Mouse (Mus musculus) lung, postnatal 0 days (tissue): ENCODE results near the gene Fastkd5. TPM values are rescaled to one million over a fixed set of nuclear protein-coding genes. Genes with fewer than 3 reads are reported as not detected.
"Not testable (repeated sequence)": the region's sequence is repeated elsewhere in the genome, so short reads cannot be mapped to it uniquely, and the experiment has no call there.

Source experiments
- ATAC-seq: fragments of 200-750 bp; cut with Nextera tagmentation; 2 replicates; pipeline ENCODE4 v1.8.0; 2017; ENCODE audit warnings: moderate library complexity
- DNase-seq: peaks from one replicate; pipeline ENCODE4 v3.0.0-alpha.2; 2016; ENCODE audit warnings: low spot score
- H3K27ac ChIP-seq: fragments of 300-500 bp; sonication (generic); 2 replicates; pipeline ENCODE4 v1.5.1; 2014; ENCODE audit warnings: antibody characterized with exemption, mild to moderate bottlenecking, low read length, mixed read lengths
- H3K27me3 ChIP-seq: fragments of 300-500 bp; sonication (generic); replicated peaks from 2 replicates; pipeline ENCODE4 v1.6.1; 2014; ENCODE audit warnings: low read length, mixed read lengths; ENCODE audit not compliant: insufficient read depth
- H3K36me3 ChIP-seq: fragments of 300-500 bp; sonication (generic); 2 replicates; pipeline ENCODE4 v1.6.1; 2014; ENCODE audit warnings: low read length, mixed read lengths; ENCODE audit not compliant: insufficient read depth
- H3K4me1 ChIP-seq: fragments of 300-500 bp; sonication (generic); 2 replicates; pipeline ENCODE4 v1.6.1; 2014; ENCODE audit warnings: antibody characterized with exemption, low read depth, low read length, mixed read lengths; ENCODE audit not compliant: insufficient read depth
- H3K4me2 ChIP-seq: fragments of 300-500 bp; sonication (generic); replicated peaks from 2 replicates; pipeline ENCODE4 v1.6.1; 2014; ENCODE audit warnings: low read depth, mild to moderate bottlenecking, low read length, moderate library complexity, mixed read lengths
- H3K4me3 ChIP-seq: fragments of 300-500 bp; sonication (generic); 2 replicates; pipeline ENCODE4 v1.5.1; 2014; ENCODE audit warnings: low read depth, low read length
- H3K9ac ChIP-seq: fragments of 300-500 bp; sonication (generic); replicated peaks from 2 replicates; pipeline ENCODE4 v1.6.1; 2014; ENCODE audit warnings: low read depth, mild to moderate bottlenecking
- H3K9me3 ChIP-seq: fragments of 300-500 bp; sonication (generic); 2 replicates; pipeline ENCODE4 v1.6.1; 2016; ENCODE audit warnings: low read length, mixed read lengths
- CTCF ChIP-seq: IDR thresholded peaks from 2 replicates; pipeline ENCODE4 v1.5.1; 2016; ENCODE audit warnings: antibody characterized with exemption, mild to moderate bottlenecking
- EP300 ChIP-seq: IDR thresholded peaks from 2 replicates; pipeline ENCODE4 v1.6.1; 2016; ENCODE audit warnings: antibody characterized with exemption, mild to moderate bottlenecking, control low read depth
- WGBS: fragments of 180-500 bp; shearing (Covaris S2); extraction: QIAGEN DNeasy Blood & Tissue Kit; methylation state at CpG from one replicate; pipeline ENCODE4 v1.1.7; 2014; 5-methylcytosine and 5-hydroxymethylcytosine counted together
- polyA plus RNA-seq: library from polyadenylated mRNA; unstranded; fragments of >200 nt; fragmentation: Nextera tagmentation; extraction: Ambion mirVana; gene quantifications from 2 replicates; pipeline ENCODE4 v1.2.1, GENCODE M21; 2015

Fastkd5 gene
- polyA plus RNA-seq, 1 experiment from 2014 or later, result 4.8 TPM

- ATAC-seq, result no peak
- WGBS, result 94% methylated on average over 10 of the region's 10 CpGs
These were observed 28.7 kb upstream of the Fastkd5 start for GRCm38 (mm10) chr2:130658530-130658929.

GRCm38 (mm10) chr2:130657541-130657940 is 27.7 kb upstream of the Fastkd5 start:
- 82% methylated on average over 6 of the region's 6 CpGs for WGBS
- H3K27ac ChIP-seq, result no peak overlapping the region
- H3K36me3 ChIP-seq, result peaks cover 55% of the 10 kb centered on the region
- no peak overlapping the region for H3K4me2 ChIP-seq
- DNase-seq (no peak), ATAC-seq (no peak)
- TF ChIP-seq EP300 (no peak), CTCF (no peak)
- no peaks in the 10 kb centered on the region for H3K4me1 ChIP-seq
- no peaks in the 10 kb centered on the region for H3K27me3 ChIP-seq
- no peaks in the 10 kb centered on the region for H3K9me3 ChIP-seq
- H3K4me3 ChIP-seq, result no peak overlapping the region
- H3K9ac ChIP-seq, result no peak overlapping the region

More at GRCm38 (mm10) chr2:130658530-130658929, 28.7 kb upstream of the Fastkd5 start:
- Histone ChIP-seq H3K27me3 (no peaks in the 10 kb centered on the region), H3K4me3 (no peak overlapping the region), H3K36me3 (peaks cover 52% of the 10 kb centered on the region), H3K4me2 (no peak overlapping the region), H3K9me3 (no peaks in the 10 kb centered on the region), H3K4me1 (peaks cover 2% of the 10 kb centered on the region; the same call in 1 of the 2 replicates), H3K27ac (no peak overlapping the region), H3K9ac (no peak overlapping the region)
- TF ChIP-seq EP300 (no peak), CTCF (no peak)
- DNase-seq, result no peak

GRCm38 (mm10) chr2:130656536-130656935 is 26.7 kb upstream of the Fastkd5 start:
- no peak for ATAC-seq
- TF ChIP-seq EP300 (no peak), CTCF (no peak)
- Histone ChIP-seq H3K9me3 (no peaks in the 10 kb centered on the region), H3K27me3 (no peaks in the 10 kb centered on the region), H3K4me3 (no peak overlapping the region), H3K4me1 (no peaks in the 10 kb centered on the region), H3K9ac (no peak overlapping the region), H3K36me3 (peaks cover 55% of the 10 kb centered on the region), H3K4me2 (no peak overlapping the region), H3K27ac (no peak overlapping the region)
- DNase-seq, result no peak
- 93% methylated on average over 9 of the region's 9 CpGs for WGBS

GRCm38 (mm10) chr2:130655660-130656339 is 26.0 kb upstream of the Fastkd5 start:
- Histone ChIP-seq H3K4me2 (no peak overlapping the region), H3K4me3 (no peak overlapping the region), H3K4me1 (no peaks in the 10 kb centered on the region), H3K36me3 (peaks cover 50% of the 10 kb centered on the region), H3K27ac (no peak overlapping the region), H3K27me3 (no peaks in the 10 kb centered on the region), H3K9ac (no peak overlapping the region), H3K9me3 (no peaks in the 10 kb centered on the region)
- 89% methylated on average over 6 of the region's 6 CpGs for WGBS
- ATAC-seq (no peak), DNase-seq (no peak)
- TF ChIP-seq EP300 (no peak), CTCF (no peak)

GRCm38 (mm10) chr2:130653760-130654159 is 23.9 kb upstream of the Fastkd5 start:
- Histone ChIP-seq H3K27ac (no peak overlapping the region), H3K9me3 (no peaks in the 10 kb centered on the region)
- WGBS, result 63% methylated on average over 1 of the region's 1 CpGs

GRCm38 (mm10) chr2:130653303-130653702 is 23.5 kb upstream of the Fastkd5 start:
- Histone ChIP-seq H3K27me3 (no peaks in the 10 kb centered on the region), H3K4me1 (no peaks in the 10 kb centered on the region), H3K4me2 (no peak overlapping the region), H3K9me3 (no peaks in the 10 kb centered on the region), H3K4me3 (no peak overlapping the region), H3K36me3 (peaks cover 37% of the 10 kb centered on the region), H3K27ac (no peak overlapping the region), H3K9ac (no peak overlapping the region)
- ATAC-seq, result no peak
- no peak for DNase-seq
- WGBS, result 82% methylated on average over 2 of the region's 2 CpGs
- TF ChIP-seq EP300, result no peak
- TF ChIP-seq CTCF, result no peak

More at GRCm38 (mm10) chr2:130653760-130654159, 23.9 kb upstream of the Fastkd5 start:
- no peaks in the 10 kb centered on the region for H3K4me1 ChIP-seq
- H3K4me2 ChIP-seq, result no peak overlapping the region
- peaks cover 41% of the 10 kb centered on the region for H3K36me3 ChIP-seq
- DNase-seq (no peak), ATAC-seq (no peak)
- no peak overlapping the region for H3K4me3 ChIP-seq
- TF ChIP-seq CTCF (no peak), EP300 (no peak)
- H3K27me3 ChIP-seq, result no peaks in the 10 kb centered on the region
- no peak overlapping the region for H3K9ac ChIP-seq

GRCm38 (mm10) chr2:130649028-130649427 is 19.2 kb upstream of the Fastkd5 start:
- H3K4me2 ChIP-seq, H3K9ac ChIP-seq, H3K9me3 ChIP-seq, H3K4me1 ChIP-seq, H3K27me3 ChIP-seq, H3K4me3 ChIP-seq, DNase-seq, ATAC-seq, H3K27ac ChIP-seq, H3K36me3 ChIP-seq: not testable (repeated sequence)
- WGBS, result 84% methylated on average over 6 of the region's 6 CpGs
